Mouse (Mus musculus) spleen, adult 18-20 months (tissue): ENCODE measurements around the gene Runx1.
A peak's percentile ranks its signal among the peaks of the same experiment; 100 is the strongest.

Experiments
- DNase-seq, 2 experiments: peaks; one replicate each; pipeline ENCODE4 v3.0.0; 2022; ENCODE audit warnings: mixed read lengths in 2 of 2

Runx1 gene

DNA sequence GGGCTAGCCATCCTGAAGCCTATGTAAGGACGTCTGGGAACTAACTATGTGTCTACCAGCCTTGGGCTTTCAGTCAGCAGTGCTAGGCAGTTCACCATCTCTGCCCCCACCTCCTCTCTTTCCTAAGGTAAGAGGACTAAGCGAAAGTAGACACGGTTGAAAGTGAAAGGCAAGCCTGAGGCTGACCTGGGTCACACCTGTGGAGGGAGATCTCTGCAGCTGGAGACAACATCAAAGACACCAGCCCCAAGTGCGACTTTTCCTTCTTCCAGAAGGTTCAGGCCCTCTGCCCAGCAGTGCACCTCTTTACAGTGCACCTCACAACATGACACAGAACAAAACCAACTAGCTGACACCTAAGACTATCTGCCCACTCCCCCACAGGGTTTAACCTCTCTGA is 82.2 kb downstream of the Runx1 start:
- no peak for DNase-seq

- no peak for DNase-seq
These were observed 84.6 kb downstream of the Runx1 start for GRCm38 (mm10) chr16:92741342-92741741.

DNA sequence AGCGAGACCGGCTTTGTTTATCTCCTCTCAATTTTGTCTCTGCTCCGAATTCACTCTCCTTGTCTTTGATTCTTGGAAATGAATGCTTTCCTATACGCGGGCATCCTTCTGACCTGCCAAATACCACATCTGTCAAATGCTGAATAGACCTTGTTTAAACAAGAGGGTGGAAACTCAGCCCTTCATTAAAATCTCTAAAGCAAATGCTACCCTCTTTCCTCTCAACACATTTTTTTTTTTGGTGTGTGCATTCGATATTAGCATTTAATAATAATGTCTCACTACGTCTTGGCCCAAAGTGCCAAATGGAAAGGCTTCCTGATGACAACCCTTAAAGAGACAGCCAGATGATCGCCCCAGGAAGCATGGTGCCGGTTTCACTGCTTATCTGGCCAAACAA is 85.4 kb downstream of the Runx1 start:
- no peak for DNase-seq

DNA sequence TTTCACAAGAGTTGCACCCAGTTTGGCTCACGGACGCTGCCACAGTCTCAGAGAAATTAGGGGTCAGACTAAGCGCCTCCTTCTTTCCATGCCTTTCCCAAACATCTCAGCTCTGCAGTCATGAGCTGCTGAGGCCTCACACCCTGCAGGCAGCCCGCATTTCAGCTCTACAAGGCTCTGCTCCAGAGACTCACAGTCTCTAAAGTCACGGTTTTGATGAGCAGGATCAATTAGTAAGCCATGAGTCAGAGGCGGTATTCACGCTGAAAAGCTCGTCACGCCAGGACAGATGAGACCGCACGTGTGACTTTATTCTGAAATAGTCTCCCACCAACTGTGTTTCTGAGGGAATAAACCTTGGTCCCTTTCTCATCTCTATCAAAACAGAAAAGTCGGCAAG is 86.0 kb downstream of the Runx1 start:
- no peak for DNase-seq

DNA sequence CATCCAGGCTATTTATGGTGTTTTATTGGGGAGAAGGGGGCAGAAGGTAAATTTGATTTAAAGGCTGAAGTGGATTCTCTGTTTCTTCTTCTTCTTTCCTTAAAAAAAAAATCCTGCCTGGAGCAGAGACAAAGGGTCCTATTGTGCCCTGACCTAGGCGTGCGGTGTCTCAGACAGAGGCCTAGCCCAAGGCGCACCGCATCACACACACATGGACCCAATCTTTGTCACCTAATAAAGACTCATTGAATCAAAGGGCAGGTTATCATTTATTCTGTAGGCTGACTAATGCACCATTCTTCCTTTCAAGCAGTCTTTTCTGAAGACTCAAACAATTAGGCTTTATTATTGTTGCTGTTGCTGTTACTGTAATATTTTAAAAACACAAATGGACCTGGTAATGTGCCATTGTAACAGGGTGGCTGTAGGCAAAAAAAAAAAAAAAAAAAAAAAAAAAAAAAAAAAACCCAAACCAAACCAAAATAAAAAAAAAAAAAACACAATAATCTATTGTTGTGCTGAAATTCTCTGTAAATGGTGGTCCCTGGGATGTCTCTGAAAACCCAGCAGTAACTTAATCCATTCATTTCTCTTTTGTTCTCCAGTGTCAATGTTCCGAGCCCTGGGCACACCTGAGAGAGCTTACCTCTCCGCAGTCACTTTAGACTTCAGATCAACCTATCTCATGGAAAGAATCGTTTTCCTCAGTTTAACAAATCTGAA is 86.7 kb downstream of the Runx1 start:
- no peak for DNase-seq

DNA sequence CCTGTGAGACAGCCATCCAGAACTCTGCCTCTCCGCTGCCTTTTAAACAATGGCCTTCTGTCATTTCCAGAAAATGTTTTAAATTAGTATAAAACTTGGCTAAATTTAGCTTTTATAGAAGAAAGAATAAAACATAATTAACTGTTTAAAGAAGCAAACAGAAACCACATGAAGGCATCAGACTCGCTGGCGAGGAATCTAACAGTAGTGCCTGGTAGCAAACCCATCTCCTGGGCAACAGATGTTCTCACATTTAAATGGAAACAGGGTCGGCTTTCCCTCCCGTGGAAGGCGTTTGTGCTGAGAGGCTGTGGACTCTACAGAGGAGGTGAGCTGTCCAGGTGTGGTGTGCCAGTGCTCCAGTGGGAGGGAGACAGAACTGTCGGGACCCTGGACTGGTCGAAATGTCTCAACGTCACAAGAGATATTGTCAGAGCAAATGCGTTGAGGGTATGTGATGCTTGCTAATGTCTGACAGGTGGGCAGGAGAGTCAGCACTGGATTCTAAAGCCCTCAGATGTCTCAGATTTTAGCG is 87.4 kb downstream of the Runx1 start:
- no peak for DNase-seq

- no peak for DNase-seq
These were observed 99.1 kb downstream of the Runx1 start for GRCm38 (mm10) chr16:92726870-92727269.

DNA sequence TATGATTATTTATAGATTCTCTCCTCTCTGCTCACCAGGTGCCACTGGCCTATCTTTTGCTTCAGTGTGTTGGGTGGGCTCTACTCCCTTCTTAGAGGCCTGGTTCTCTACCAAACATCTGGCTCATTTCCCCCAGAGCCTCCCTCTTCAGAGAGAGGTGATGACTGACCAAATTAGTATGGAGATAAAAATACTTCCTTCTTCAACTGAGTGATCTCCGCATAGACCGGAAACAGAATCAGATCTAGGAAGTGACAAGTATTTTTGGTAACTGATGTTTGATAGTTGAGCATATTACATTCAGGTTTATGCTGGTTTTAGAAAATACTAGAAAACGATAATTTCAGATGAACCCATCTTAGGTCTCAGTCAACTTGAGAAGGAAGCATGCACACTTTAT is 101.4 kb downstream of the Runx1 start:
- DNase-seq = no peak

GRCm38 (mm10) chr16:92720678-92721077 is 105.3 kb downstream of the Runx1 start:
- DNase-seq = no peak

GRCm38 (mm10) chr16:92719725-92720124 is 106.2 kb downstream of the Runx1 start:
- no peak for DNase-seq

DNA sequence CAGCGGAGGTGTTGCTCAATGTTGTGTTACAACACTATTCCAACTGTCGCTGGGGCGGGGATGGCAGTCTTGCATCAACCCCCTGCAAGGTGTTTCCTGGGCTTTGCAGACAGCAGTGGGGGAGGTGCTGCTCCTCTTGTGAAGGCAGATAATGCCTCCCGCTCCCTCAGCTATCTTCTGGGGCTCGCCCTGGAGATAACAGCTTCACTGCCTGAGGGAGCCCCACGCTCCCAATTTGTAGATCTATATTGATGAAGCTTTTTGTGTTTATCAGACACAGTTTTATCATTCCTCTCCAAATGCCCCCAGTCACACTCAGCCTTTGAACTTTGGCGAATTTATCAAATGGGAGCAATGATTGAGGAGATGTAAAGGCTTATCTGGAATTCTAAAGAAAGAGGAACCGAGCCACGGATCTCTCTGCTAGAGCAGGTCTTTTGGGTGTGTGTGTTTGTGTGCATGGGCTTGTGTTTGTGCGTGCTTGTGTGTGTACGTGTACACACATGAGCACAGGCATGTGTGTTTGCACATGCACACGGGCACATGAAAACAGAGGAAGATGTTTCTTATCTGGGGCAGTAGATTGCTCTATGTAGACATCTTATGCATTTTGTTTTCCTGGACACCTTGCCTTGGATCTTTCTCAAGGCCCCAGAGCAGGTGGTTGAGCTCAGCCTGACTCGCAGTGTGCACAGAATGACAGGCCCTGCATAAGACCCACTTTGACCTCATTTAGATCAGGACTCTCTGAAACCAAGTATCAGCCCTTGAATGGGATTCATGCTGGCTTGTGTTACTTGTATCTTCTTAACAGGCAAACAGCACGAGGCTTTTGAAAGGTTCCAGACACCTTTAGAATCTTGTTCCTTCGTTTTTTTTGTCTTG is 110.1 kb downstream of the Runx1 start:
- DNase-seq = no peak

DNA sequence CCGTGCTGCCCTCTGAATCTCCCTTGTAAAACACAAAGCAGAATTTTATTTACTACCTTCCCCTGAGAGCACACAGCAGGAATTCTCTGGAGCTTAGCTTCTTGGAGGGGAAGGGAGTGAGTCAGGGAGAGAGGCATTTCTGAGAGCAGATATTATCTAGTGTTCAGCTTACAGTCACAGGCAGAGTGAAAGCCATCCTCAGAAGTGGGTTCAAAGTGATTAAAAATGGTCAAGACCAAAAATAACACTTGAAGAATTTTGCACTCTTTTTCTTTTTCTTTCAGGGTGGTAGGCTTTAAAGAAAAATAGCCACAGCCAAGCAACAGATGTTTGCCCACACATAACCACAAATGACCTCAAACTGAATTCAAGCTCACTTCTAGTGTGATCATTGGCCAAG is 115.8 kb downstream of the Runx1 start:
- DNase-seq = no peak

DNA sequence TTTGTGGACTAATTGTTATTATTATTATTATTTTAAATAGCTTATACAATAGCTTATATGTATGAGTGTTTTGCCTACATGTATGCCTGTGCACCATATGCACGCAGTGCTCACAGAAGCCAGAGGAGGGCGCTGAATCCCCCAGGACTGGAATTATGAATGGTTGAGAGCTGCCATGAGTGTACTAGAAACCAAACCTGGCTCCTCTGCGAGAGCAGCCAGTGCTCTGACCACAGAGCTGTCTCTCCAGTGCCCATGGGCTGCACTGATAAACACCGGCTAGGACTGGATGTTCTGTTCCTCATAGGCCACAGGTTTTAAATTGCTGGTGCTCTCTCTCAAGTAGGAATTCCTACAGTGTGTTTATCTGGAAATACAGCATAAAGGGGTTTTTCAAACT is 117.2 kb downstream of the Runx1 start:
- DNase-seq = no peak

GRCm38 (mm10) chr16:92707712-92708111 is 118.2 kb downstream of the Runx1 start:
- DNase-seq = no peak

GRCm38 (mm10) chr16:92707146-92707545 is 118.8 kb downstream of the Runx1 start:
- DNase-seq = no peak

- no peak for DNase-seq
These were observed 120.1 kb downstream of the Runx1 start for GRCm38 (mm10) chr16:92705564-92706458.

DNA sequence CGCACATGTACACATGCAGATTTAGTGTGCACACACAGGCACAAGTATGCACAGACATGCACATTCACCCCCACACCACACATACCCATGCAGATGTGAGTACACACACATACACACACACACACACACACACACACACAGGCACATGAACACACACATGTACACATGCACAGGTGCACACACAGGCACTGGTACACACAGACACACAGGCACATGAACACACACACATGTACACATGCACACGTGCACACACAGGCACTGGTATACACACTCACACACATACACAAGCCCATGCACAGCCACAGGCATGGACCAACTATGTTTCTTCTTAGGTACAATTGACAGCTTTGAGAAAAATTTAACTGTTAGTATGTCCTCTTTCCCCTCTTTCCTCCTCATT is 122.1 kb downstream of the Runx1 start:
- DNase-seq = no peak

DNA sequence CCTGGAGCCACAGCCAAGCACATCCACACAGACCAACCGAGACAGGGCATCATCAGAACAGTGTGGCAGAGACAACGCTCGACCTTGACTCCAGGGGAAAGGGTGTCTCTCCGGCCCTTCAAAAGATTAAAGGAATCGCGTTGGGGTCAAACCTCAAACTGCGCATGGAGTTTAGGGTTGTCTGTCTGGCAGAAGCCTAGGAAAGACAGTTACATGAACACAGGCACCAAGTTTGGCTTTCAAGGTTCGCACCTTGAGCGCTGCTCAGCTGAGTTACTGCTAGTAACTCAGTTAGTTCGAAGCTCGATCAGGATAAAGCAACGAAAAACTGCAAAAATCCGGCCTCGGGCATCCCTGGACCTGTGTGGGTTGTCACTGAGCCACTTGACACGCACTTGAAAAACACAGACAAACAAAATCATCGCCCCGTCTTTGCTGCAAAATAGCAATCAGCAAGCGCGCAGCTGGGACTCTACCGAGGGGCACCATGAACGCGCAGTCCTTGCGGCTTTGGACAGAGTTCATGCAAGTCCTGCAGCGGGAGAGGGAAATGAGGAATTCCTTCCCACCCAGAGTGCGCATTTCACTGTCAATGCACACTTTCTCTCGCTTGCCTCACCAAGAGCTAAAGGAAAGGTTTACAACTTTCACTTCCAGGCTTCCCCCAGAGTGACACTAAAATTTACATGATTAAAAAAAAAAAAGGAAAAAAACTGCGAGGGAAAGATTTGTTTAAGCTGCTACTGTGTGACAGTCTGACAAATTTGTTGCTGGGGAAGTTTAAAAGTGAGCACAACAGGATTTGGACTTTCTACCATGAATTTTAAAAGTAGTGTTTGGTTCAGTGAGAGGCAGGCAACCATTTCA is 126.2 kb downstream of the Runx1 start:
- no peak for DNase-seq

- peak; percentile 76 to 91 for DNase-seq
These were observed 127.3 kb downstream of the Runx1 start for GRCm38 (mm10) chr16:92698612-92698998.

DNA sequence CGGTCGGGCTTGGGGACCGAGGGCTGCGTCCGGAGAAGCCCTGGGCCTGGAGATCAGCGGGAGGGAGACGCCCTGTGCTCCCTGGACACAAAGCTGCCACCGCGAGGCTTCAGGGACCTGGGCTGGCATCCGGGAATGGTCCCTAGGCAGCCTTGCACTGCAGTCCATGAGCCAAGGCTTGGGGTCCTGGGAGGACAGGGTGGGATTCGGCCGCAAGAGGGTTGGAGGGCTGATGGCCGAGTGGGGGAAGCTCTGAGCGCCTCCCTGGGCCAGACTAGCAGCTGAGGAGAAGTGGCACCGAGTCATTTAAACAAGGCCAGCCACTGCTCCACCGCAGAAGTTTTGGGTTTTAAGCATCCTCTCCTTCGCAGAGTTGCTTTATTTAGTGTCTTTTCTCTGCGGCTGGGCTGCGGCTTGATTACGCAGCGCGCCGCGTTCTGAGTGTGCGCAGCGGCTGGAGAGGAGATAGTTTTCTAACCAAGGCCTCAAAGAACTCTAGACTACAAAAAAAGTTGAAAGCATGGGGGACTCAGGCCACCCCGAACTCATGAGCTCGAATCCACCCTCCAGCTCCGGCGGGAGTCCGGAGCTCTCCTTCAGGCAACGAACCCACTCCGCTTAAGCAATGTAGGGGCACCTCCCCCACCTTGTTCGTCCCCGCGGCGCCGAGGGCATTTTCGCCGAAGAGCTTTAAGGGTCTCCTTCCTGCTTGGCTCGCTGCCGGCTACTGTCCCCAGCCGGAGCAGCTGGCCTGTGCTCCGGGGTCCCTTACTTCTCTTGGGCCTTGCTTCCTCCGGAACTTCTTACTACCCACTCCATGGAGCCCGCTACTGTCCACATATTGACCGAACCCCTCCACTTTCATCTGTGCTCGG is 128.0 kb downstream of the Runx1 start:
- peak in 1 of 2 experiments; percentile 27 for DNase-seq

DNA sequence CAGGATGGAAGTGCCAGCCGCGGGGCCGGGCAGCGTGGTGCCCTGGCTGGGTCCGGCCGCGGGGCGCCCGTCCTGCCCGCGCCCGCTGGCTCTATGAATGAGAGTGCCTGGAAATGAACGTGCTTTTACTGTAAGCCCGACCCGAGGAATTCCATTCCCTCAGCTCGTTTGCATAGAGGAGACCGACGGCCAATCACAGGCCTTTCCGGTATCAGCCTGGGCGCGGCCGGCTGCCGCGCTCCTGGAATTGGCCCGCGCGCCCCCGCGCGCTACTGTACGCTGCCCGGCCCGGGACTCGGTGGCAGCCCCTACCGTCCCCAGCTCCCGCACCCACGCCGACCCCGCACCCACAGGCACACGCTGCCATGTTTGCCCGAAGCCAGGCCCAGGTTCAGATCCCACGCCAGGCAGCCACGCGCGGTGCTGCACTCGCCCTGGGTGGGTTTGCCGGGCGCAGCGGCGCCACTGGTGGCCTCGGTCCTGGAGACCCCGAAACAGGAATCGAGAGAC is 128.7 kb downstream of the Runx1 start:
- DNase-seq = peak; percentile 47 to 63
